Mouse (Mus musculus) myocyte (in vitro differentiated cells): ENCODE measurements at regions not wholly inside any gene's neighbourhood (a gene's known extent, or its start where the extent isn't known, plus 50 kb on each side); places are given as distances from the start of the nearest gene placed in this dataset.

Experiments
- H3K27me3 ChIP-seq: one replicate; pipeline ENCODE4 v1.6.1; 2011; ENCODE audit not compliant: control insufficient read depth, insufficient read depth, insufficient read length
- H3K36me3 ChIP-seq: one replicate; pipeline ENCODE4 v1.6.1; 2011; ENCODE audit not compliant: control insufficient read depth, insufficient read depth
- H3K4me2 ChIP-seq: one replicate; pipeline ENCODE4 v1.6.1; 2011; ENCODE audit warnings: low read depth, control low read depth
- H3K4me3 ChIP-seq: one replicate; pipeline ENCODE4 v1.5.1; 2011; ENCODE audit warnings: mild to moderate bottlenecking, control low read depth, moderate library complexity
- H3K79me2 ChIP-seq: one replicate; pipeline ENCODE4 v1.6.1; 2011; ENCODE audit not compliant: control insufficient read depth, insufficient read depth
- H3ac ChIP-seq: one replicate; pipeline ENCODE4 v1.6.1; 2011; ENCODE audit not compliant: control insufficient read depth, insufficient read length
- CEBPB ChIP-seq: IDR thresholded peaks from 2 replicates; pipeline ENCODE4 v1.6.1; 2011; ENCODE audit warnings: mild to moderate bottlenecking, moderate library complexity; ENCODE audit not compliant: poor library complexity, insufficient read depth, severe bottlenecking
- E2F4 ChIP-seq: IDR thresholded peaks from one replicate; pipeline ENCODE4 v1.6.1; 2011; ENCODE audit warnings: mild to moderate bottlenecking, control low read depth, moderate library complexity; ENCODE audit not compliant: insufficient read depth
- MAX ChIP-seq: IDR thresholded peaks from one replicate; pipeline ENCODE4 v1.6.1; 2011; ENCODE audit warnings: low read depth, mild to moderate bottlenecking, control low read depth
- MYOD1 ChIP-seq, 3 experiments: IDR thresholded peaks; one replicate each; pipeline ENCODE4 v1.6.1; 2011; ENCODE audit warnings: control low read depth in 2 of 3, low read depth in 2 of 3, mild to moderate bottlenecking in 2 of 3, moderate library complexity in 1 of 3; ENCODE audit not compliant: insufficient read length in 2 of 3, control insufficient read depth in 1 of 3
- MYOG ChIP-seq, 3 experiments: IDR thresholded peaks; one replicate each; pipeline ENCODE4 v1.6.1; 2011; ENCODE audit warnings: control low read depth in 2 of 3, low read depth in 2 of 3, mild to moderate bottlenecking in 2 of 3; ENCODE audit not compliant: insufficient read length in 2 of 3, control insufficient read depth in 1 of 3, insufficient read depth in 1 of 3
- POLR2A ChIP-seq: IDR thresholded peaks from one replicate; pipeline ENCODE4 v1.6.1; 2011; ENCODE audit warnings: low read depth, mild to moderate bottlenecking, control low read depth, moderate library complexity; ENCODE audit not compliant: insufficient read length
- POLR2AphosphoS2 ChIP-seq: IDR thresholded peaks from one replicate; pipeline ENCODE4 v1.6.1; 2011; ENCODE audit warnings: low read depth, control low read depth; ENCODE audit not compliant: insufficient read length
- REST ChIP-seq: IDR thresholded peaks from one replicate; pipeline ENCODE4 v1.6.1; 2011; ENCODE audit warnings: mild to moderate bottlenecking, control low read depth, moderate library complexity; ENCODE audit not compliant: insufficient read depth, insufficient read length
- SRF ChIP-seq: IDR thresholded peaks from one replicate; pipeline ENCODE4 v1.6.1; 2011; ENCODE audit warnings: low read depth; ENCODE audit not compliant: control insufficient read depth, insufficient read length
- TCF12 ChIP-seq: IDR thresholded peaks from one replicate; pipeline ENCODE4 v1.6.1; 2011; ENCODE audit warnings: mild to moderate bottlenecking, control low read depth; ENCODE audit not compliant: poor library complexity, insufficient read depth, severe bottlenecking
- TCF3 ChIP-seq: IDR thresholded peaks from one replicate; pipeline ENCODE4 v1.6.1; 2011; ENCODE audit warnings: low read depth, control low read depth; ENCODE audit not compliant: insufficient read length
- USF1 ChIP-seq: IDR thresholded peaks from one replicate; pipeline ENCODE4 v1.6.1; 2011; ENCODE audit warnings: low read depth, mild to moderate bottlenecking, control low read depth, moderate library complexity

- H3K4me2 ChIP-seq = no peak overlapping the region
- H3ac ChIP-seq = no peak overlapping the region
- TF ChIP-seq POLR2AphosphoS2 (no peak), MYOD1 (IDR thresholded peaks at IDR 0.05; ENCODE audit: control insufficient read depth in 1 of 3, insufficient read length in 2 of 3, low read depth in 2 of 3) (no peak), MAX (no peak), MYOG (IDR thresholded peaks at IDR 0.05; ENCODE audit: control insufficient read depth in 1 of 3, insufficient read depth in 1 of 3, insufficient read length in 2 of 3, low read depth in 2 of 3) (no peak), TCF3 (no peak), SRF (no peak), E2F4 (no peak), CEBPB (no peak)
- H3K27me3 ChIP-seq = no peaks in the 10 kb centered on the region
- H3K36me3 ChIP-seq = no peaks in the 10 kb centered on the region
- H3K4me3 ChIP-seq = no peak overlapping the region
- no peaks in the 10 kb centered on the region for H3K79me2 ChIP-seq
Observed at GRCm38 (mm10) chr3:115631573-115632416, 83.1 kb downstream of the S1pr1 start.

- H3K79me2 ChIP-seq = no peaks in the 10 kb centered on the region
- no peak overlapping the region for H3K4me3 ChIP-seq
- no peak overlapping the region for H3K4me2 ChIP-seq
- H3K27me3 ChIP-seq = no peaks in the 10 kb centered on the region
- no peak overlapping the region for H3ac ChIP-seq
- TF ChIP-seq MAX (no peak), POLR2A (no peak), REST (no peak), CEBPB (no peak), TCF3 (no peak), E2F4 (no peak), MYOG (IDR thresholded peaks at IDR 0.05; ENCODE audit: control insufficient read depth in 1 of 3, insufficient read depth in 1 of 3, insufficient read length in 2 of 3, low read depth in 2 of 3) (no peak)
- no peaks in the 10 kb centered on the region for H3K36me3 ChIP-seq
Observed at GRCm38 (mm10) chr3:115622920-115623319, 92.0 kb downstream of the S1pr1 start.

GRCm38 (mm10) chr3:115622300-115622699 is 92.6 kb downstream of the S1pr1 start:
- TF ChIP-seq E2F4 = no peak
- no peak for TF ChIP-seq CEBPB
- no peak for TF ChIP-seq TCF3
- no peak for TF ChIP-seq SRF
- TF ChIP-seq POLR2A = no peak
- no peak for TF ChIP-seq MYOD1 (IDR thresholded peaks at IDR 0.05; ENCODE audit: control insufficient read depth in 1 of 3, insufficient read length in 2 of 3, low read depth in 2 of 3)
- TF ChIP-seq REST = no peak
- Histone ChIP-seq H3K36me3 (no peaks in the 10 kb centered on the region), H3K4me2 (no peak overlapping the region), H3K27me3 (no peaks in the 10 kb centered on the region), H3ac (no peak overlapping the region), H3K4me3 (no peak overlapping the region), H3K79me2 (no peaks in the 10 kb centered on the region)

- Histone ChIP-seq H3K4me2 (no peak overlapping the region), H3K4me3 (no peak overlapping the region), H3ac (no peak overlapping the region), H3K27me3 (no peaks in the 10 kb centered on the region), H3K36me3 (no peaks in the 10 kb centered on the region), H3K79me2 (no peaks in the 10 kb centered on the region)
- TF ChIP-seq POLR2A (no peak), REST (no peak), MAX (no peak), SRF (no peak), CEBPB (no peak), E2F4 (no peak), USF1 (no peak), TCF3 (no peak), POLR2AphosphoS2 (no peak), TCF12 (no peak), MYOD1 (IDR thresholded peaks at IDR 0.05; ENCODE audit: control insufficient read depth in 1 of 3, insufficient read length in 2 of 3, low read depth in 2 of 3) (no peak), MYOG (IDR thresholded peaks at IDR 0.05; ENCODE audit: control insufficient read depth in 1 of 3, insufficient read depth in 1 of 3, insufficient read length in 2 of 3, low read depth in 2 of 3) (no peak)
Observed at GRCm38 (mm10) chr3:115619970-115620369, 94.9 kb downstream of the S1pr1 start.

GRCm38 (mm10) chr3:115615994-115616598 is 98.8 kb downstream of the S1pr1 start:
- no peaks in the 10 kb centered on the region for H3K79me2 ChIP-seq
- no peaks in the 10 kb centered on the region for H3K27me3 ChIP-seq
- H3K4me3 ChIP-seq = no peak overlapping the region
- H3K4me2 ChIP-seq = no peak overlapping the region
- H3K36me3 ChIP-seq = no peaks in the 10 kb centered on the region
- no peak overlapping the region for H3ac ChIP-seq
- TF ChIP-seq POLR2A = no peak
- no peak for TF ChIP-seq USF1
- no peak for TF ChIP-seq MAX
- TF ChIP-seq E2F4 = no peak
- TF ChIP-seq MYOG (IDR thresholded peaks at IDR 0.05; ENCODE audit: control insufficient read depth in 1 of 3, insufficient read depth in 1 of 3, insufficient read length in 2 of 3, low read depth in 2 of 3) = no peak
- TF ChIP-seq POLR2AphosphoS2 = no peak
- TF ChIP-seq TCF12 = no peak
